Mouse (Mus musculus) right cerebral cortex, postnatal 25 days (tissue): Measurements from ENCODE around the gene Tpte.

ENCODE experiments used
- DNase-seq: peaks from one replicate; pipeline ENCODE4 v3.0.0; 2022

Gene Tpte

GRCm38 (mm10) chr8:22382824-22383595 is 99.8 kb downstream of the Tpte start:
- DNase-seq = no peak

- DNase-seq = no peak
These were observed 101.9 kb downstream of the Tpte start for GRCm38 (mm10) chr8:22385158-22385557.

DNA sequence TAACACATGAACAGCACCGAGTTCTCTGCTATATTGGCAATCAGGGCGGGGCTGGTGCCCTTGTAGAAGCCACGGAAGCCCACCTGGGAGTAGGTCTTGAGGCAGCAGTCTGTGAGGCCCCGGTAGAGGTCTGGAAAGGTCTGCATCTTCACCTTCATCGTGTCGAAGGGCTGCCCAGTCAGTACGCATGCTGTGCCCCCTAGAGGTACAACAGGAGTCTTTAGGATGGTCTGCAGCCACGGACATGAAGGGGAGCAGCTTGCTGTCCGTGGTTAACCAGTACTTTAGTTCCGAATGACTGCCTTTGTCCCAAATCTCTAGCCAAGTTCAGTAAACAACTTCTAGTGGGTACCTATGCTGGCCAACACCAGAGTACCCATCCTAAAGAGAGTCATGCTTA is 106.6 kb downstream of the Tpte start:
- no peak for DNase-seq

- no peak for DNase-seq
These were observed 107.7 kb downstream of the Tpte start for GRCm38 (mm10) chr8:22390766-22391463.

DNA sequence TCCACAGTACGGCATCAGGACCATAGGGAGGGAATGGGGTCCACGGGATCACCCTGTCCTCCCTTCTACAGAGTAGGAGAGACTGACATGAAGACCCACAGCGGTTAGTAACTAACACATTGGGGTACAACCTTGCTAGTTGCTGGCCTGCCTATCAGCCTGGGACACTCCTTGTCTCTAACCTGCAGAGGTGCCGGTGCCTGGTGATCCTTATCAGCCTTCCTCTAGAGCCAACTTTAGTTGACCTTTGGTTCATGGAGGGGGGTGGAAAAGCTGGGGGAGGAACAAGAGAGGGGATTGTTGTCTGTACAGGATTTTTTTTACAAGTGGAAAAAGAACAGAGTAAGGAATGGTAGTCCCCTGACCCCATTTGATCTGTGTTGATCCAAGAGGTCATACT is 111.2 kb downstream of the Tpte start:
- no peak for DNase-seq

DNA sequence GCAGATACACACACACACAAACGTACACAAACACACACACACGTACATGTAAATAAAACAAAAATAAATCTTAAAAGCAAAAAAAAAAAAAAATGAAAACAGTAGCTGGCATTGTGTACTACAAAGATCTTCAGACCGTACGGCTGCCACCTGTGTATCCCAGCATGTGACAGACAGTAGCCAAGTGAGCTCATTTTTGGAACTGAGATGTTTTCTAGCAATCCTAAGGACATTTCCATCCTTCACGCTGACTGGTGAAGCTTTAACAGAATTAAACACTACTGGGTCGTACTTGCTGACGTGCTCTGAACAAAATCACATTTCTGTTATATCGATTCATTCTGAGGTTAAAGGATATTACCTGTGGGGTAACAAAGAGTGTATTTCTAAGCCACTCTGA is 112.0 kb downstream of the Tpte start:
- no peak for DNase-seq

DNA sequence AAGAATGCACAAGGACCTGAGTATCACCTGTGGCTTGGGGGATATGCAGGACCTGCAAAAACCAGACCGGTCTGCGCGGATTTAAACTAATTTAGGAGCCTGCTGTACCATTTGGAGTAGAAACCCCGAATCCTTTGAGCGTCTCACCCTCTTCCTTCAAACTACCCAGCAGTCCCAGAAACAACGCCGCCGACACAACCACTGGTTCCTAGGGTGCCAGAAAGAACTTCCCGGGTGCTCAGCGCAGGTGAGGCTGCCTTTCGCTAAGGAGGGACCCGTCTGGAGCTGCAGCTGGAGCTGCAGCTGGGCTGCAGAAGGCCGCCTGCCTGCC is 114.5 kb downstream of the Tpte start:
- DNase-seq = no peak

DNA sequence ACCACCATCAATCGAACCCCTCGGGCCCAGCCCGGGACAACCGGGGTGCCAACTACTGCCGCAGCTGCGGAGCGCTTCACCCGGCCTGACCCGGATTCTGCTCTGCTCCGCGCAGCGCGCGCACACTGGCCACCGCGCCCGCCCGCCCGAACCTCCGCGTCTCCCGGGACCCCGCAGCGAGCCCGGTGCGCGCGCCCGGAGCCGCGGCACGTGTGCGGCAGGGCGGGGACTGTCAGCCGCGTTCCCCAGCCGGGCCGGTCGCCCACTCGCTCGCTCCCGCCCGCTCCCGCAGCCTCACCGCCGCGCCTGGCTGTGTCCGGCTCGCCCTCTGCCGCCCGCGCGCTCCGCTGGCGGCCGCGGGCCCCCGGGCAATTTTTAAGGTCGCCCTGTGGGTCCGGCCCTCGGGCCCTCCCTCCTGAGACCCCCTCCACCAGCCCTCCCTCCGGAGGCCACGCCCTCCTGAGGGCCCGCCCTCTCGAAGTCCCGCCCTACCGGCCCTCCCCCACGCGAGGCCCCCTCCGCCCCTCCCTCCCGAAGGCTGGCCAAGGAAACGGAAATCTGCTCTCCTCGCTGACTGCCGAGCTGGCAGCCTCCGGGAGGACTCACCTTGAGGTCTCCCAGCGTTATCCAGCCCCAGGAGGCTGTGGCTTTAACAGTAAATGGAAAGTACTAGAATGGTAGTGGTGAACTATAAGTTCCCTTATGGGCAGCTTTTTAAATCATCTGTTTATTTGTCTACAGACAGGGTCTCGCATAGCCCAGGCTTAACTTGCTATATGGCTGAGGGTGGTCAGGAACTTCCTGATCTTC is 115.1 kb downstream of the Tpte start, which contains the start of gene Slc25a15:
TSS of gene Slc25a15 (minus strand) at position 456 of the 810 bp plus-strand sequence.
- peak; percentile 90 for DNase-seq

- no peak for DNase-seq
These were observed 116.1 kb downstream of the Tpte start for GRCm38 (mm10) chr8:22399285-22399880.

- DNase-seq = no peak
These were observed 117.4 kb downstream of the Tpte start for GRCm38 (mm10) chr8:22400593-22400992.

DNA sequence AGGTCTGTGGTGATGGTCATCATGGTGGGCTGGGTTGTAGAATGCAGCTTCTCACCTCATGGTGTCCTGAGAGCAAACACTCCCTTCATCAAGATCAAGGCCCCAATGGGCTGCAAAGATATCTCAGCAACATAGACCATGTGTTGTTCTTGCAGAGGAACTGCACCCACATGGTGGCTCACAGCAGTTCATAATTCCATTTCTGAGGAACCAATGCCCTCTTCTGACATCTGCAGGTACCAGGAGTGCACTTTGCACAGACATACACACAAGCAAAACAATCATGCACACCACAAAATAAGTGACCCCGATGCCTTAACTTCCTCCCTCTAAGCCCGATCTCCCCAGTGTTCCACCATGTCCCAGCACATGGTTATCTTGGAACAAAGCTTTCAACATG is 120.0 kb downstream of the Tpte start:
- DNase-seq = no peak

DNA sequence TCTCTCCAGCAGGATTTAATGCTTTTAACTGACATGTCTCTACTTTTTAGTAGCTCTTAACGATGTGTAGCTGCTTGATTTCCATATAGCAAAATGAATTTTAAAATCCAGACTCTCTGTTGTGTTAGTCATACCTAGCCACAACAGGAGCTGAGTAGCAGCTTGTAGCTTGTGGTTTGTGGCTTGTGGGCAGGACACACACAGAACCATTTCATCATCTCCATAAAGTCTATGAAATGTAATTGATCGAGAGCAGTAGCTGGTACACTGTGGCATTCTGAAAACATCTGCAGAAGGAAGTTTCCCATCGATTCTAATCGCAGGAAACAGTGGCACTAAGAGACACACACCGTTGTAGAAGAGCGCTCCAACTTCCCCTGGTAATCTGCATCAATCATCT is 122.5 kb downstream of the Tpte start:
- DNase-seq = no peak

- no peak for DNase-seq
These were observed 127.5 kb downstream of the Tpte start for GRCm38 (mm10) chr8:22410688-22411281.

- peak; percentile 78 for DNase-seq
These were observed 128.1 kb downstream of the Tpte start, which contains the start of gene Mrps31 for GRCm38 (mm10) chr8:22411282-22411702. Gene Mrps31, plus strand, starts transcription at chr8:22411361.

DNA sequence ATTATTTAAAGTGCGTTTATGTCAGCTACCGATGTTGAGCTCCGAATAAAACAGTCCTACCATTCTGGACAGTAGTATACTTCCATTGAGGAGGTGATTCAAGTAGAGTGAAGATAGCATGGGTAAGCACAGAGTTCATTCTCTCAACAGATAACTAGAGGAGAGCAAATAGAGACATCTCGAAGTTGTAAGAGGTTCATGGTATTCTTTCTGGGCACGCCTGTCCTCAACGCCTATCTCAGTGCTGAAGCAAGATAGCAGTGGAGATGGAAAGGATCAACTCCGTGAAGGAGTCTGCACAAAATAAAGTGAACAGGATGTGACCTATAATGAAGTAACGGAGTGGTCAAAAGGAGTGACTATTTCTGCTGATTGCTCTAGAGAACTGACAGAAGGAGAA is 128.7 kb downstream of the Tpte start:
- no peak for DNase-seq
